Mouse (Mus musculus) Patski (cell line): ENCODE measurements around the gene Csf1. TPM values are rescaled to one million over a fixed set of nuclear protein-coding genes. Genes with fewer than 3 reads are reported as not detected.
"Not testable (repeated sequence)": the region's sequence is repeated elsewhere in the genome, so short reads cannot be mapped to it uniquely, and the experiment has no call there.

Experiments
- ATAC-seq: fragments of 100-300 bp; one replicate; pipeline ENCODE4 v1.8.0; 2021
- CTCF ChIA-PET: fragments of 350-600 bp; sonication (Branson Sonifier 250); formaldehyde crosslinking; loops from one replicate; lab custom pipeline; 2022; ENCODE audit warnings: inconsistent platforms; lab: Charles Lee
- POLR2A ChIA-PET: fragments of 350-600 bp; sonication (Branson Sonifier 250); formaldehyde crosslinking; loops from one replicate; lab custom pipeline; 2022; ENCODE audit warnings: antibody characterized with exemption, inconsistent platforms; lab: Charles Lee
- DNase-seq: peaks from one replicate; pipeline ENCODE4 v3.0.0-alpha.2; 2011; ENCODE audit warnings: low read depth, low spot score
- H3K27me3 ChIP-seq: fragments of 371-371 bp; one replicate; pipeline ENCODE4 v1.5.1; 2021
- CTCF ChIP-seq: fragments of 100-300 bp; IDR thresholded peaks from one replicate; pipeline ENCODE4 v1.5.1; 2021
- in situ Hi-C: fragments of 300-500 bp; cut with MboI; formaldehyde crosslinking; loops from 3 replicates; pipeline ENCODE4 v1.11.1; 2018; ENCODE audit warnings: low pct_unique_long_range_greater_than_20kb, mixed read lengths
- polyA plus RNA-seq: library from polyadenylated mRNA; unstranded; gene quantifications from one replicate; pipeline ENCODE4 v1.2.3, GENCODE M21; 2021

Csf1 gene
- polyA plus RNA-seq, 1 experiment from 2014 or later: 414 TPM

DNA sequence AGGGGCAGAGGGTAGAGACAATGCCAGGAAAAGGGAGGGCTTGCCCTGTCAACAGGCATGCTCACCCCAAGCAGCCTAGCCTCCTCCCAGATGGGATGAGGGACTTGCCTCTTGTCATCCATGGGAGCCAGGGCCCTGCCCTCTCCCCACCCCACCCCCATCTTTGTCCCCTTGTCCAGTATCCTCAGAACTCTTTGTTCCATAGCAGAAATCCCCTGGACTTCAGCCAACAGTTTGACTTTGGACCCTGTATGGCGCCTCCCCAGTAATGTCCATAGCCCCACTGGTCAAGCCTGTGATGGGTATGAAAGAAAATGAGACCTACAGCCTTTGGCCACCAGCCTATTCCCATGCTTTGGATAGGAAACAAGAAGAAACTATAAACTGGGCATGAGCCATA lies 16.6 kb downstream of the Csf1 start:
- ChIA-PET POLR2A (interaction anchor here (0.9 to 5.5 kb wide), 7 partner anchors 8 to 60 kb away, joined by 3 to 43 read pairs (median 4); partner anchors contain the start of gene Csf1), CTCF (interaction anchor here (1.2 to 1.7 kb wide), 5 partner anchors 9 to 120 kb away, joined by 3 to 6 read pairs (median 4); no protein-coding TSS in a partner anchor)
- in situ Hi-C loops: no loop called here
- DNase-seq: no peak
- no peak for TF ChIP-seq CTCF
- ATAC-seq: peak; percentile 24
- H3K27me3 ChIP-seq: no peaks in the 10 kb centered on the region

DNA sequence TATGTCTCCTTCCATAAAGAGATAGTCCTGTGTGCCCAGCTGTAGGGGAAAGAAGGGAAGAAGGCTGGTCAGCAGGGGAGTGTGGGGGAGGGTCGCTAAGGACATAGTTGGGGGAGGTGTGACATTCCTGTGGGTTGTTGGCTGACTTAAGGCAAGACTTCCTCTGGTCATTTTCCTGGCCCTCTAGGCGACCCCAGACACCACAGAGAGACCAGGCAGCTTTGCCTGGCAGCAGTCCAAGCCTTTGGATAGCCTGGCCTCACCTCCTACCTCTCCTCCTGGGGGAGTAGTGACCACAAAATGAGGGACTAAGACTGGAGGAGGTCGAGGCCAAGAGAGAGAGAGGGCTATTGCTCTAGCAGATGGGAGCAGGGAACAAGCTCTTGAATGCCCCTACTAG lies 17.2 kb downstream of the Csf1 start:
- DNase-seq (peak; percentile 95), ATAC-seq (peak; percentile 13)
- in situ Hi-C loops: no loop called here
- POLR2A ChIA-PET: interaction anchor here (0.8 to 5.5 kb wide), 10 partner anchors 9 to 123 kb away, joined by 3 to 43 read pairs (median 4); partner anchors contain the start of gene Csf1
- no peak for TF ChIP-seq CTCF
- CTCF ChIA-PET: interaction anchor here (0.9 to 5.5 kb wide), 8 partner anchors 9 to 121 kb away, joined by 3 to 55 read pairs (median 4); partner anchors contain the start of gene Csf1
- H3K27me3 ChIP-seq: no peaks in the 10 kb centered on the region

- ATAC-seq (no peak), DNase-seq (no peak)
- in situ Hi-C loops: no loop called here
- ChIA-PET CTCF (interaction anchor here (0.7 to 5.5 kb wide), 12 partner anchors 10 to 124 kb away, joined by 3 to 55 read pairs (median 5); partner anchors contain the start of gene Csf1), POLR2A (interaction anchor here (0.6 to 5.5 kb wide), 14 partner anchors 10 to 158 kb away, joined by 3 to 43 read pairs (median 4); no protein-coding TSS in a partner anchor)
- no peaks in the 10 kb centered on the region for H3K27me3 ChIP-seq
- no peak for TF ChIP-seq CTCF
Observed at GRCm38 (mm10) chr3:107742071-107742710, 18.1 kb downstream of the Csf1 start.

DNA sequence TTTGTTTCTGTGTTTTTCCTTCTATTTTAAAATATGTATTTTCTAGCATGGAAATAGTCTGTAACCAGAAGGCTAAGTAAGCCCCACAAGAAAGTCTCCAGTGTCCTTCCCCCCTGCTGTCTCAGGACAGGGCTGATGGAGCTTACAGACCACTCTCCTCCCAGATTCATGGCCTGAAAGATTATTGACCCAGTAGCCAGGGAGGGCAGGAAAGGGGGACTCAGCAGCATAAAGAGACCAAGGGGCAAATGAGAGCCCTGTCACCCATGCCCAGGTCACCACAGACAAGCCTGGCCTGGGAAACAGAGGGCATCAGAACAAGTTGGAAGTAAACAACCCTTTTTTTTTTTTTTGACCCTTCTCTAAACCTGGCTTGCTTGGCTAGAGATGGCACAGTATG lies 18.9 kb downstream of the Csf1 start:
- in situ Hi-C loops: no loop called here
- no peak for TF ChIP-seq CTCF
- H3K27me3 ChIP-seq: no peaks in the 10 kb centered on the region
- CTCF ChIA-PET: interaction anchor here (0.7 to 5.5 kb wide), 11 partner anchors 12 to 125 kb away, joined by 3 to 55 read pairs (median 5); partner anchors contain the start of gene Csf1
- DNase-seq: no peak
- POLR2A ChIA-PET: interaction anchor here (0.6 to 5.5 kb wide), 10 partner anchors 10 to 159 kb away, joined by 3 to 43 read pairs (median 4); no protein-coding TSS in a partner anchor
- no peak for ATAC-seq

DNA sequence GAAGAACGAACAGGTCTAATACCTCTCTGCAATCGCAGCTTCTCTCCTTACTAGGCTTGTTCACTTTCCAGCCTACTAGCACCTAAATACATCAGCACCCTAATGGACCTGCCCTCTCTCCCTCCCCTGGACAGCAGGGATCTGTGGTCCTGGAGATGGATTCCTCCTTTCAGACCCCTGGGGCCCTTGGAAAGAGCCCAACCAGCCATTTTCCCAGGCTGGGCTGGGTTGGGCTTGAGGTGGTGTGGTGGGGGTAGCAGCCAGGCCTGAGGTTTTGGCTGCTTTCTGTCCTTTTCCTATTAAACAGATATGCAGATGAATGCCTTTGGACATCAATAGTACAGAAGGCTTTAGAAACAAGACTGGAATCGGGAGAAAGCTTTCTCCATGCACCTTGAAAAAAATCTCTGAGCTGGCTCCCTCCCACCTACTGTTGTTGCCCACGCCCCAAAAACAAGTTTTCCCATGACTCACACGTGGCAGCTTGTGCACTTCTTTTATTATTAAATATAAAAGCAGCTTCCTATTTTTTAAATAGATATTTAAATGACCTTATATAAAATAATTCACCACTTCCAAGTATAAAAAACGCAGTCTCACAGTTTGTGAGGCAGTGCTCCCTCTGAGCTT lies 19.6 kb downstream of the Csf1 start:
- no peak for TF ChIP-seq CTCF
- ATAC-seq (peak; percentile 48), DNase-seq (peak; percentile 99)
- ChIA-PET CTCF (interaction anchor here (1.3 to 5.5 kb wide), 9 partner anchors 12 to 126 kb away, joined by 3 to 55 read pairs (median 5); no protein-coding TSS in a partner anchor), POLR2A (interaction anchor here (0.7 to 5.5 kb wide), 7 partner anchors 11 to 123 kb away, joined by 3 to 43 read pairs (median 4); no protein-coding TSS in a partner anchor)
- in situ Hi-C loops: no loop called here
- H3K27me3 ChIP-seq: no peaks in the 10 kb centered on the region

DNA sequence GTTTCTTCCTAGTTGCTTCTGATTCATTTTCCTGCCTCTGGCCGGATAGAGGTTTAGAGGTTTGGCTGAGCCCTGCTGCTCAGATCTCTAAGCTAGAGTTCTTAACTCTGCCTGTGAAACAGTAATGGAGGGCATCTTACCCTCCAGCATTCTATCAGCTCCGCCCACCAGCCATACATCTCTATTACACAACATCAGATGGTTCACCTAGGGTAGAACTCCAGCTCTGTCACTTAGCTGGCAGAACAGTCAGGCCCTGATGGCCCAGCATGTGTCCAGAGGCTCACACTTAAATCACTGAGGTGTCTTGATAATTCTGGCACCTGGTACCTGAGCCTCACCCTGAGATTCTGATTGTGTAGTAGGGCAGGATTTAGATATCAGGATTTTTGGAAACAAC lies 20.3 kb downstream of the Csf1 start:
- CTCF ChIA-PET: interaction anchor here (0.8 to 5.5 kb wide), 8 partner anchors 13 to 124 kb away, joined by 3 to 55 read pairs (median 6); partner anchors contain the start of gene Ahcyl1
- H3K27me3 ChIP-seq: no peaks in the 10 kb centered on the region
- in situ Hi-C loops: no loop called here
- DNase-seq: no peak
- TF ChIP-seq CTCF: no peak
- POLR2A ChIA-PET: interaction anchor here (0.7 to 5.5 kb wide), 6 partner anchors 12 to 124 kb away, joined by 3 to 43 read pairs (median 4); partner anchors contain the start of gene Ahcyl1
- no peak for ATAC-seq

DNA sequence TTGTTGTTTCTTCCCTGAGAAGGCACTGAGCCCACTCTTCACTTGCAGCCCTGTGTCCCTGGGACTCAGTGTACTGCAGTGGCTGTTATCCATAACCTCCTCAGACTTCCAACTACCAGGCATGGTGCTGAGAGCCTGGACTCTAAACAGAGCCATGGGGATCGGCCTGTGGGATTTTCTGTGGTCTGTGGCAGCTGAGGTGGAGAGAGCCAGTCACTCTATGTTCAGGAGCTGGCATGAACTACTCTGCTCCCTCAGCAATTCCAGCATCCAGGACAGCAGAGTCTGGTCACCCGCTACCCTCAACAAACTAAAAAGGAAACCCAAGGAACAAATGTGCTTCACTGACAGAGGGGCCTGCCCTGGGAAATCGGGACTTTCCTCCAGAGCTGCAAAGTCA lies 20.8 kb downstream of the Csf1 start:
- ATAC-seq (no peak), DNase-seq (no peak)
- in situ Hi-C loops: no loop called here

GRCm38 (mm10) chr3:107738620-107739019 lies 21.6 kb downstream of the Csf1 start:
- TF ChIP-seq CTCF: no peak
- CTCF ChIA-PET: interaction anchor here (0.6 to 5.5 kb wide), 9 partner anchors 10 to 180 kb away, joined by 3 to 55 read pairs (median 4); partner anchors contain the start of genes Ahcyl1 and Csf1
- H3K27me3 ChIP-seq: no peaks in the 10 kb centered on the region
- in situ Hi-C loops: no loop called here
- no peak for DNase-seq
- no peak for ATAC-seq
- POLR2A ChIA-PET: interaction anchor here (0.7 to 5.5 kb wide), 4 partner anchors 13 to 310 kb away, joined by 3 to 43 read pairs (median 4); partner anchors contain the start of gene Csf1

More for the DNA sequence above, 20.8 kb downstream of the Csf1 start:
- CTCF ChIA-PET: interaction anchor here (0.8 to 5.5 kb wide), 7 partner anchors 14 to 125 kb away, joined by 3 to 55 read pairs (median 8); partner anchors contain the start of gene Ahcyl1
- POLR2A ChIA-PET: interaction anchor here (0.7 to 5.5 kb wide), 6 partner anchors 12 to 124 kb away, joined by 3 to 43 read pairs (median 4); partner anchors contain the start of gene Ahcyl1
- no peak for TF ChIP-seq CTCF
- no peaks in the 10 kb centered on the region for H3K27me3 ChIP-seq

GRCm38 (mm10) chr3:107737609-107738190 lies 22.6 kb downstream of the Csf1 start:
- DNase-seq (peak; percentile 91), ATAC-seq (peak; percentile 70)
- in situ Hi-C loops: no loop called here
- CTCF ChIA-PET: interaction anchor here (0.9 to 5.5 kb wide), 15 partner anchors 10 to 181 kb away, joined by 3 to 55 read pairs (median 4); partner anchors contain the start of gene Ahcyl1
- POLR2A ChIA-PET: interaction anchor here (0.9 to 1.6 kb wide), 7 partner anchors 8 to 56 kb away, joined by 3 to 8 read pairs (median 3); partner anchors contain the start of genes Ahcyl1 and Csf1
- TF ChIP-seq CTCF: no peak
- no peaks in the 10 kb centered on the region for H3K27me3 ChIP-seq

- in situ Hi-C loops, H3K27me3 ChIP-seq, DNase-seq, ATAC-seq: not testable (repeated sequence)
- ChIA-PET CTCF (interaction anchor here (1.4 to 3.6 kb wide), 5 partner anchors 9 to 40 kb away, joined by 3 to 21 read pairs (median 4); no protein-coding TSS in a partner anchor), POLR2A (interaction anchor here (0.6 to 0.7 kb wide), 2 partner anchors 13 to 51 kb away, joined by 3 read pairs; no protein-coding TSS in a partner anchor)
Observed at GRCm38 (mm10) chr3:107735620-107736019, 24.6 kb downstream of the Csf1 start.
